Mouse (Mus musculus) layer of hippocampus, adult 8-10 months (tissue): ENCODE results near the gene Mark1. TPM values are rescaled to one million over a fixed set of nuclear protein-coding genes. Genes with fewer than 3 reads are reported as not detected.
A peak's percentile ranks its signal among the peaks of the same experiment; 100 is the strongest.

Source experiments
- DNase-seq, 2 experiments: peaks; one replicate each; pipeline ENCODE4 v3.0.0; 2022; ENCODE audit warnings: low spot score in 2 of 2
- total RNA-seq, 4 experiments: library from RNA; stranded (reverse); gene quantifications; 2 replicates each; pipeline ENCODE4 v1.2.4; 2022

Gene Mark1
- total RNA-seq, 4 experiments from 2014 or later: 43.3 to 56.9 (median 47.9) TPM

- no peak for DNase-seq
Observed at GRCm38 (mm10) chr1:184963121-184963693, 36.2 kb downstream of the Mark1 start.

- DNase-seq: no peak
Observed at GRCm38 (mm10) chr1:184961853-184962252, 37.5 kb downstream of the Mark1 start.

GRCm38 (mm10) chr1:184958818-184959217, 40.6 kb downstream of the Mark1 start:
- no peak for DNase-seq

GRCm38 (mm10) chr1:184958388-184958787, 41.0 kb downstream of the Mark1 start:
- no peak for DNase-seq

- no peak for DNase-seq
Observed at GRCm38 (mm10) chr1:184951758-184952157, 47.6 kb downstream of the Mark1 start.

GRCm38 (mm10) chr1:184951057-184951456, 48.3 kb downstream of the Mark1 start:
- peak; percentile 28 to 46 for DNase-seq

- DNase-seq: no peak
Observed at GRCm38 (mm10) chr1:184938106-184938505, 61.3 kb downstream of the Mark1 start.

- no peak for DNase-seq
Observed at GRCm38 (mm10) chr1:184935980-184936379, 63.4 kb downstream of the Mark1 start.

- DNase-seq: no peak
Observed at GRCm38 (mm10) chr1:184935490-184935889, 63.9 kb downstream of the Mark1 start.

GRCm38 (mm10) chr1:184931097-184931496, 68.3 kb downstream of the Mark1 start:
- no peak for DNase-seq

GRCm38 (mm10) chr1:184928382-184928781, 71.0 kb downstream of the Mark1 start:
- DNase-seq: no peak

GRCm38 (mm10) chr1:184927911-184928310, 71.5 kb downstream of the Mark1 start:
- no peak for DNase-seq

- no peak for DNase-seq
Observed at GRCm38 (mm10) chr1:184922824-184923223, 76.5 kb downstream of the Mark1 start.

GRCm38 (mm10) chr1:184920057-184920456, 79.3 kb downstream of the Mark1 start:
- DNase-seq: no peak

- no peak for DNase-seq
Observed at GRCm38 (mm10) chr1:184918227-184918888, 81.0 kb downstream of the Mark1 start.

- DNase-seq: no peak
Observed at GRCm38 (mm10) chr1:184912336-184912735, 87.0 kb downstream of the Mark1 start.

- DNase-seq: no peak
Observed at GRCm38 (mm10) chr1:184911861-184912260, 87.5 kb downstream of the Mark1 start.

- no peak for DNase-seq
Observed at GRCm38 (mm10) chr1:184908558-184908957, 90.8 kb downstream of the Mark1 start.

- DNase-seq: no peak
Observed at GRCm38 (mm10) chr1:184905904-184906745, 93.2 kb downstream of the Mark1 start.

GRCm38 (mm10) chr1:184905371-184905770, 94.0 kb downstream of the Mark1 start:
- DNase-seq: peak; percentile 67 to 68

GRCm38 (mm10) chr1:184903697-184904096, 95.7 kb downstream of the Mark1 start:
- no peak for DNase-seq

- DNase-seq: no peak
Observed at GRCm38 (mm10) chr1:184902886-184903285, 96.5 kb downstream of the Mark1 start.
